Mouse (Mus musculus) limb, embryonic 13.5 days (tissue): ENCODE results near the gene Fignl2. TPM values are rescaled to one million over a fixed set of nuclear protein-coding genes. Genes with fewer than 3 reads are reported as not detected.
A peak's percentile ranks its signal among the peaks of the same experiment; 100 is the strongest.

Source experiments
- ATAC-seq: fragments of 200-750 bp; cut with Nextera tagmentation; 2 replicates; pipeline ENCODE4 v1.8.0; 2017; ENCODE audit warnings: low read depth, moderate number of reproducible peaks, moderate TSS enrichment; ENCODE audit not compliant: low FRiP score
- H3K27ac ChIP-seq: fragments of 300-500 bp; sonication (generic); 2 replicates; pipeline ENCODE4 v1.5.1; 2015; ENCODE audit warnings: inconsistent platforms, mild to moderate bottlenecking, moderate library complexity
- H3K27me3 ChIP-seq: fragments of 300-500 bp; sonication (generic); 2 replicates; pipeline ENCODE4 v1.6.1; 2015; ENCODE audit warnings: mild to moderate bottlenecking, inconsistent platforms
- H3K36me3 ChIP-seq: fragments of 300-500 bp; sonication (generic); 2 replicates; pipeline ENCODE4 v1.6.1; 2015; ENCODE audit warnings: inconsistent platforms, mild to moderate bottlenecking, moderate library complexity
- H3K4me1 ChIP-seq: fragments of 300-500 bp; sonication (generic); 2 replicates; pipeline ENCODE4 v1.6.1; 2015; ENCODE audit warnings: inconsistent platforms
- H3K4me2 ChIP-seq: fragments of 300-500 bp; sonication (generic); replicated peaks from 2 replicates; pipeline ENCODE4 v1.6.1; 2015; ENCODE audit warnings: inconsistent platforms, mild to moderate bottlenecking, moderate library complexity
- H3K4me3 ChIP-seq: fragments of 300-500 bp; sonication (generic); 2 replicates; pipeline ENCODE4 v1.5.1; 2015; ENCODE audit warnings: moderate library complexity, mild to moderate bottlenecking, inconsistent platforms
- H3K9ac ChIP-seq: fragments of 300-500 bp; sonication (generic); 2 replicates; pipeline ENCODE4 v1.6.1; 2015; ENCODE audit warnings: mild to moderate bottlenecking, inconsistent platforms
- H3K9me3 ChIP-seq: fragments of 300-500 bp; sonication (generic); 2 replicates; pipeline ENCODE4 v1.6.1; 2016; ENCODE audit warnings: inconsistent platforms
- WGBS: fragments of 180-500 bp; shearing (Covaris S2); methylation state at CpG from one replicate; pipeline ENCODE4 v1.1.7; 2015; 5-methylcytosine and 5-hydroxymethylcytosine counted together
- polyA plus RNA-seq: library from polyadenylated mRNA; unstranded; fragments of >200 nt; fragmentation: Nextera tagmentation; extraction: Ambion mirVana; gene quantifications from 2 replicates; pipeline ENCODE4 v1.2.1, GENCODE M21; 2015

Gene Fignl2
- polyA plus RNA-seq, 1 experiment from 2014 or later, result 0.20 TPM

GRCm38 (mm10) chr15:101107906-101108671 is 29.7 kb upstream of the Fignl2 start:
- no peak overlapping the region for H3K9ac ChIP-seq
- WGBS, result 90% methylated on average over 5 of the region's 5 CpGs
- H3K4me2 ChIP-seq, result no peak overlapping the region
- ATAC-seq, result no peak
- H3K9me3 ChIP-seq, result no peaks in the 10 kb centered on the region
- no peak overlapping the region for H3K4me3 ChIP-seq
- H3K27me3 ChIP-seq, result 0 out of 2 replicates have a peak, but pooled peaks cover 3% of the 10 kb centered on the region
- peaks cover 5% of the 10 kb centered on the region; the same call in 1 of the 2 replicates for H3K4me1 ChIP-seq
- H3K27ac ChIP-seq, result no peak overlapping the region
- no peaks in the 10 kb centered on the region for H3K36me3 ChIP-seq

GRCm38 (mm10) chr15:101106011-101106410 is 27.6 kb upstream of the Fignl2 start:
- Histone ChIP-seq H3K4me3 (no peak overlapping the region), H3K4me2 (no peak overlapping the region), H3K27me3 (no peaks in the 10 kb centered on the region), H3K27ac (no peak overlapping the region; the same call in 1 of the 2 replicates), H3K36me3 (no peaks in the 10 kb centered on the region), H3K9ac (no peak overlapping the region), H3K9me3 (no peaks in the 10 kb centered on the region), H3K4me1 (peaks cover 3% of the 10 kb centered on the region; the same call in 1 of the 2 replicates)
- no peak for ATAC-seq
- 87% methylated on average over 10 of the region's 10 CpGs for WGBS

- Histone ChIP-seq H3K27me3 (no peaks in the 10 kb centered on the region), H3K9ac (no peak overlapping the region), H3K4me3 (0 out of 2 replicates have a peak overlapping the region, but pooled peaks have one; percentile 7), H3K9me3 (no peaks in the 10 kb centered on the region), H3K27ac (no peak overlapping the region; the same call in 1 of the 2 replicates), H3K4me2 (peak overlapping the region; percentile 47), H3K4me1 (peaks cover 3% of the 10 kb centered on the region; the same call in 1 of the 2 replicates), H3K36me3 (no peaks in the 10 kb centered on the region)
- peak; percentile 66 for ATAC-seq
- 16% methylated on average over 12 of the region's 12 CpGs for WGBS
Measured at GRCm38 (mm10) chr15:101105496-101105994, 27.2 kb upstream of the Fignl2 start.

DNA sequence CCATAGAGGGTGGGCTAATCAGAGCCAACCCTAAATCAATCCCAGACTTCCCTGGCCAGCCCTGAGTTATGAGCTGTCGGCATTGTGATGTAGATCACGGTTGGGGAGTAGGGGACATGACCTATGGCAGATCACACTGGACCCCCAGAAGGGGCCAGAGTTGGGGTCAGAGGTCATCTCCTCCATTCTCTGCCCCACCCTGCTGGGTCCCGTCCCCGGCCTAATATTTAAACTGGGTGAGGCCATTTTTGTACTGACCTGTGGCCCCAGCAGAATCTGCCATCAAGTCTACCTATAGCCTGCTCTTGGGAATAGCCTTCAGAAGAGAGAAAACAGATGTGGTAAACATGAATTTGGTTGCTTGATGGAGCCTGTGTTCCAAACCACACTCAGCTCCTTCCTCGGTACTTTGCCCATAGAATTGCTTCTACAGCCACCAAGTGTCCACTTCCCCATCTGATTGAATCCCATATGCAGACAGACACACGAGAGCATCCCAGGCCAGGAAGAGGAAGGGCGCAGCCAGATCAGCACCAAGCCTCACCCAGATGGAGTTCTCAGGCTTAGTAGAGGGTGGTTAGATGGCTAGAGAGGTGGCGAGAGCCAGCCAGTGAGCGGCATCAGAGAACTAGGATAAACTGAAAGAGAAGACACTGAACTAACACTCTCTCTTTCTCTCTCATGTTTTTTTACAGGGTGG is 25.4 kb upstream of the Fignl2 start:
- ATAC-seq, result no peak
- Histone ChIP-seq H3K4me1 (peaks cover 6% of the 10 kb centered on the region), H3K4me2 (no peak overlapping the region), H3K27ac (no peak overlapping the region), H3K9ac (no peak overlapping the region), H3K9me3 (no peaks in the 10 kb centered on the region), H3K4me3 (no peak overlapping the region), H3K27me3 (no peaks in the 10 kb centered on the region), H3K36me3 (no peaks in the 10 kb centered on the region)
- 55% methylated on average over 9 of the region's 9 CpGs for WGBS

DNA sequence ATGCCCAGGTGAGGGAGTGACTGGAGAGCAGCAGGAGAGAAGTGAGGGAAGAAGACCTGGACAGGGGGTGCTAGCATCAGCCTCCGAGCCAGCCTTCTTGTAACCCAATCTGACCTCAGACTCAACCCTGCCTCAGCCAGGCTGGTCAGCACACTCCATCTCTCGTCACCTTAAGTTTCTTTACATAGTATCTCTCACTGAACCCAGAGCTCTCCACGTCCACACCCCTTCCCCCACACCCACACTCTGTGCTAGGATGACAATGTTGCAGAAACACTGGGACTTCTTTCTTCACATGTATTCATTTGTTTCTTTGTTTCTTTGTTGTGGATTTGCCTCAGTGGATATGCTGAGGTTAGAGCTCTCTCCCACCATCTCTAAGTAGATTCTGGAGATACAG is 22.6 kb upstream of the Fignl2 start:
- Histone ChIP-seq H3K9me3 (no peaks in the 10 kb centered on the region), H3K4me1 (peaks cover 22% of the 10 kb centered on the region), H3K9ac (no peak overlapping the region), H3K27ac (no peak overlapping the region), H3K27me3 (no peaks in the 10 kb centered on the region), H3K4me2 (no peak overlapping the region), H3K4me3 (no peak overlapping the region), H3K36me3 (no peaks in the 10 kb centered on the region)
- ATAC-seq, result no peak
- WGBS, result 80% methylated on average over 3 of the region's 3 CpGs

DNA sequence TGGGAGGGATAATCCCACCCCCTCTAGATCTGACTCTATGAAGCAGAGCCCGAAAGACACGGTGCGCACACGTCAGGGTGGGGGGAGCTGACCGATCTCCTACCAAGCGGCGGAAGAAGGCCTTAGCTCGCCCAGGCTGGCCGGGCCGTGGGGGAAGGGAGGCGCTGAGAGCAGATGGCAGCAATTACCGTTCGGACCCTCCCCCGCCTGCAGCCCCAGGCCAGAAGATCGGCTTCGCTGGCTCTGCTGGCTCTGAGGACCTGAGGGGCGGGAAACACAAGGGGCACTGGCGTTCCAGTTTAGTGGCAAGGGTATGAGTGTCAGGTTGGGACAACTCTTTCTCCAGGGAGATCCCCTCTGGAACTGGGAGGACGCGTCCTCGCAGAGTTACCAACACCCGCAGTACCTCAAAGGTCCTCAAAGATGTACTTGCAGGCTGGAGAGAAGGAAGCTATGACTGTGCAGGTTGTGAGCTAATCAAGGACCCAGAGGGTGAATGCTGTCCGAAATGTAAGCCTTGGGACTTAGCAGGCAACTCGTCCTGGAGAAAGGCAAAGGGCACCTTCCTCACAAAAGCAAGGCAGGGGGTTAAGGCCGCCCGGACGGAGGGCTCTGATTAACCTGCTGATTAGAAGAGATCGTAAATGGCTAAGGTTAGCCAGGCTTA is 19.8 kb upstream of the Fignl2 start:
- H3K4me1 ChIP-seq, result peaks cover 45% of the 10 kb centered on the region
- peak overlapping the region; percentile 20 for H3K4me3 ChIP-seq
- peak overlapping the region; percentile 28; the same call in 1 of the 2 replicates for H3K27ac ChIP-seq
- 3% methylated on average over 28 of the region's 28 CpGs for WGBS
- H3K4me2 ChIP-seq, result peak overlapping the region; percentile 63
- no peaks in the 10 kb centered on the region for H3K27me3 ChIP-seq
- H3K9ac ChIP-seq, result peak overlapping the region; percentile 62
- ATAC-seq, result peak; percentile 55
- H3K9me3 ChIP-seq, result no peaks in the 10 kb centered on the region
- H3K36me3 ChIP-seq, result no peaks in the 10 kb centered on the region

- ATAC-seq, result no peak
- no peaks in the 10 kb centered on the region for H3K9me3 ChIP-seq
- no peak overlapping the region for H3K4me2 ChIP-seq
- no peak overlapping the region for H3K27ac ChIP-seq
- no peaks in the 10 kb centered on the region for H3K27me3 ChIP-seq
- no peak overlapping the region for H3K9ac ChIP-seq
- H3K4me3 ChIP-seq, result no peak overlapping the region
- H3K4me1 ChIP-seq, result peaks cover 59% of the 10 kb centered on the region
- 44% methylated on average over 3 of the region's 3 CpGs for WGBS
- no peaks in the 10 kb centered on the region for H3K36me3 ChIP-seq
Measured at GRCm38 (mm10) chr15:101095392-101095791, 17.0 kb upstream of the Fignl2 start.

DNA sequence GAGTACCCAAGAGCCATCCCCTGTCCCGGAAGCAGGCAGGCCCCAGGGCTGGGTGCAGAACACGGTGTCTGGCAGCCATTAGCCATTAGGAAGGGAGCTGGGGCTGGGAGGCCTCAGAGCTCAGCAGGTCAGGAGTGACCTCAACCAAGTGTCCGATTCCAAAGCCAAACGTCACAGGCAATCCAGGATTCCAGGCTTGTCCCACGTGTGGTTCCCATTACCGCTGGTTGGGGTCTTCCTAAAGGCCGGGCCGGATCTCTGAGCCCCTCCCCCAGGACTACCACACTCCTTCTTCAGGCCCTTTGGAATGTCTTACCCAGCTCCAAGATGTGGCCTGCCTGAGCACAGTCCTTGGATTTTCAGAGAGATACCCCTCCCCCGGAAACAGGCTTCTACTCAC is 16.6 kb upstream of the Fignl2 start:
- WGBS, result 12% methylated on average over 9 of the region's 9 CpGs
- no peak overlapping the region for H3K9ac ChIP-seq
- no peaks in the 10 kb centered on the region for H3K9me3 ChIP-seq
- H3K36me3 ChIP-seq, result no peaks in the 10 kb centered on the region
- ATAC-seq, result no peak
- H3K27me3 ChIP-seq, result no peaks in the 10 kb centered on the region
- H3K4me1 ChIP-seq, result peaks cover 59% of the 10 kb centered on the region
- peak overlapping the region; percentile 52; the same call in 1 of the 2 replicates for H3K27ac ChIP-seq
- no peak overlapping the region for H3K4me3 ChIP-seq
- H3K4me2 ChIP-seq, result no peak overlapping the region

- Histone ChIP-seq H3K27me3 (no peaks in the 10 kb centered on the region), H3K9ac (no peak overlapping the region), H3K4me3 (no peak overlapping the region), H3K36me3 (no peaks in the 10 kb centered on the region), H3K27ac (peak overlapping the region; percentile 28; the same call in 1 of the 2 replicates), H3K9me3 (no peaks in the 10 kb centered on the region), H3K4me1 (peaks cover 58% of the 10 kb centered on the region), H3K4me2 (no peak overlapping the region)
- no peak for ATAC-seq
- WGBS, result 36% methylated on average over 6 of the region's 6 CpGs
Measured at GRCm38 (mm10) chr15:101093988-101094387, 15.6 kb upstream of the Fignl2 start.

DNA sequence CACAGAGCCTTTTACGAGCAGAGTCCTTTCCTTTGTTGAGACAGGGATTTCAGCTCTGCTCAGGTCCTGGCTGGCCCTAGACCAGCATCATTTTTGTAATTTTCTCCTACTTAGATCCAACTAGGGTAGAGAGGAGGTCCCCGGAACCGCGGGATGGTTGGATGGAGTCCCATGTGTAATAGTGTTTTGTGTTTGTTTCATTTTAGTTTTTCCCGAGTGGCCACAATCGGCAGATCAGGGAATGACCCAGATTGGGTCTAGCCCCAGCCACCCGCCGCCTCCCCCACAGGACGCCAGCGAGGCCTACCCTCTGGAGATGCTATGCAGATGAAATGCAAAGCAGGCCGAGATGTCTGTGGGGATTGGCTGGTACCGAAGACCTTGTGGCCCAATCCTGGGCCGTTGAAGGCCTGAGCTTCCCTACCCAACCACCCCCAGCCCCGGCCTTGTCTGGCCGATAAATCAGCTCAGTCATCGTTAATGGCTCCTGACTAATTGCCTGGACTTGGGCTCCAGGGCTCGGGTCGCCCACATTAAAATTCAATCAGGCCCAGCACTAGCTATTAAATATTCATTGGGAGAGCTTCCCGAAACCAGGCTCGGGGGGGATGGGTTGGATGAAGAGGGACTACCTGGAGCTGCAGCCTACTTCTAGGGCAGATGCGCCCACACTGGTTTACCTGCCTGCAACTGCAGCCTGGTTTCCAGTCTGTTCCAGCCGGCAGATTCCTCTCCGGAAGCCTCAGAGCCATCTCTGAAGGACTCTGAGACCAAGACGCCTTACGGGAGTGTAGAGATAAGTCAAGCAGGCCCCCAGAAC is 14.7 kb upstream of the Fignl2 start:
- no peaks in the 10 kb centered on the region for H3K36me3 ChIP-seq
- H3K9me3 ChIP-seq, result no peaks in the 10 kb centered on the region
- H3K4me1 ChIP-seq, result peaks cover 49% of the 10 kb centered on the region
- H3K9ac ChIP-seq, result peak overlapping the region; percentile 20; the same call in 1 of the 2 replicates
- H3K27ac ChIP-seq, result peak overlapping the region; percentile 48; the same call in 1 of the 2 replicates
- peak overlapping the region; percentile 8; the same call in 1 of the 2 replicates for H3K4me3 ChIP-seq
- 12% methylated on average over 25 of the region's 25 CpGs for WGBS
- no peaks in the 10 kb centered on the region for H3K27me3 ChIP-seq
- no peak; the same call in 1 of the 2 replicates for ATAC-seq
- H3K4me2 ChIP-seq, result peak overlapping the region; percentile 45
